Mouse (Mus musculus) yolk sac, embryonic 10.5 days (tissue): ENCODE measurements around the gene Dock1.

ENCODE experiments used
- DNase-seq: peaks from one replicate; pipeline ENCODE4 v3.0.0-alpha.2; 2017; ENCODE audit warnings: low spot score

The Dock1 gene

GRCm38 (mm10) chr7:135059071-135059470 is 388.6 kb downstream of the Dock1 start:
- no peak for DNase-seq

DNA sequence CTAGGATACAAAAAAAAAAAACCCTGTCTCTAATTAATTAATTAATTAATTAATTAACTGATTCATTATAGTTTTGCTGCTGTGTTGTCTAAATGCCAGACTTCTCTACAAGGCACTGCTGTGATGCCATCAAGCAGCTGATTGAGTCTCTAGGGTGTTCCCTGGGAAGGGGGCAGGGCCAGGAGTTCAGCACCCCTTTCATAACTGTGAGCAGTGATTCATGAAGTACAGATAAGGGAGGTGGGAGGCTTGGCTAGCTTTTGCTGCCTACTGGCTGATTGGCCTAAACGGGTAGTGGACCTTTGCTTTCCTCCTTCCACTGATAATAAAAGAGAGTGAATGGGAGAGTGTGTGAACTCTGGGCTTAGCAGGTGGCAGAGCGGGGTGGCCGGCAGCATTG is 389.1 kb downstream of the Dock1 start:
- DNase-seq = no peak

GRCm38 (mm10) chr7:135063886-135064285 is 393.4 kb downstream of the Dock1 start:
- DNase-seq = no peak

DNA sequence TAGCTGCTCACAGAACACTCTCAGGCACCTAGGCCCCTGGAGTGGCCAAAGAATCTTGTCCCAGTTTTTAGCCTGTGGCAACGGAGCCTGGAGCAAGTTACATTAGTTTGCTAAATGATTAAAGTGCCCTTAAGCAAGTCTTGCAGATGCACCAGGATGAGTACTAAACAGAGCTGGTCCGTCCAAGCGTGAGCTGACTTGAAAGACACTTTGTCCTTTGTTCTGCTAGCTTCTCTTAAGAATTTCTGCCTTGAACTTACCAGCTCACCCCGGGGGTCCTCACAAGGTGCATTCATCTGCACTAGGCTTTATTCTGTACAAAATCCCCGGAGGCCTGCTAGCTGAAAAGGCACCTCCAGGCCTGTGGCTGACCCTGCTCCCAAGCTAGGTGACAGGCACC is 394.8 kb downstream of the Dock1 start:
- no peak for DNase-seq

- DNase-seq = no peak
Measured at GRCm38 (mm10) chr7:135068887-135069286, 398.4 kb downstream of the Dock1 start.

DNA sequence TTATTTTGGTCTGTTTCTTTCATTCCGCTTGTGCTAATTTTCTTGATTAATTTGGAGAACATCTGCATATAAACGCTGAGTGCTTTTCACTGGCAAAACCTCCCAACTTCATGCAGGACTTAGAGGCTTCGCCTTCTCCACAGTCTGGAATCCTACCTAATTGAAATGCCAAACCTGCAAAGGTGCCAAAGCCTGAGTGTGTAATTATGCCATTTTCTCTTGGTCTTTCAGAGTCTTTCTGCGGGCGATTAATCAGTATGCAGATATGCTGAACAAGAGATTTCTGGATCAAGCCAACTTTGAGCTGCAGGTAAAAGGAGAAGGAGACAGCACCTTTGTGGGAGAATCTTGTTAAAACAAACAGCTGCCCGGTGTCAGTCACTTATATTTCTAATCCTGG is 406.4 kb downstream of the Dock1 start:
- DNase-seq = no peak

DNA sequence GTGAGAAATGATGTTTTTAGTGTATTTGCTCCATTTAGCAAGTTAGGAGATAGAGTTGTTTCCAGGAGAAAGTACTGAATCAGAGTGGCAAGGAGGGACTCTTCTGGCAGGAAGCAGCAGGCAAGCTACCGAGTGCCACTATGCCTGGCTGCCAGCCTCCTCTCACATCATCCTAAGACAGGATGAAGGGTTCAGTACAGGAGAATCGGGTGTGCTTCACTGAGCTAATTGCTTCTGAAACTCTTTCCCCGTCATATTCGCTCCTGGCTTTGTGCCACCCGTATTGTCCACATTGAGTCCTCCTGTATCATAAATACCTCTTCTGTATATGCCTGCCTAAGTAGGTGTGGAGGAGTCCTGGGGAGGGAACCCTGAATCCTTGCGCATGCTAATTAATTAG is 406.9 kb downstream of the Dock1 start:
- DNase-seq = no peak

DNA sequence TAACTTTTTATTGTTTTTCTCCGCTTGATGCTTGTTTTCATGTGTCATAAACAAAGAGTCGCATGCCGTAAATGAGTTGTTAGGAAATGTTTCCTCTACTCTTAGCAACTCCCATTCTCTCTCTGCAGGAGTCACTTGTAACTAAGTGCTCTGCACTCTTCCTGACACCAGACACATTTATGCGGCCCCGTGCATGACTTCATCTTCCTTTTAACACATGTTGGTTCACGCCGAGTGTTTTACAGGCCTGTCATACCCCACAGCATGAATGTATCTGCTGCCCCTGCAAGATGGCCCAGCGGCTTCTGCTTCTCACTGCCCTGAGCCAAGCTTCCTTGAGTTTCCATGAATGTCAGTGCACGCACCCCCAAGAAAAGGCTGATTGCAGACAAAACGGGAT is 407.4 kb downstream of the Dock1 start:
- no peak for DNase-seq

DNA sequence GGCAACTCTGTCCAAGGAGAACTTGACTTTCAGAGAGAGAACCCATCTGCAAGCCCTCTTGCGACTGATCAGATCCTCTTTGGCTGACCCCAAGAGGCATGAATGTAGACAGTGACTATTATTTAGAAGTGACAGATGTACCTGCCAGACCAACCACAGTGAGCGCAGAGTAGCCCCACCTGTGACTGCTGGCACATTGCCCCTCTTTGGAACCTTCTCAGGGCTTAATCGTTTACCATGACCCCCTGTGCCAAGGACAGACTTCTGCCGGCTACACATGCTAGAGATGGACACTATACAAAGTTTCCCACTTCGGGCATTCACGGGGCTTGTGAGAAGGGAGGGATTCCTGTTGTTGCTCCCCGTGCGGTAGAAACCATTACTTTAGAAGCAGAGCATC is 413.0 kb downstream of the Dock1 start:
- no peak for DNase-seq

GRCm38 (mm10) chr7:135084069-135084468 is 413.6 kb downstream of the Dock1 start:
- no peak for DNase-seq

GRCm38 (mm10) chr7:135086556-135086955 is 416.1 kb downstream of the Dock1 start:
- no peak for DNase-seq

- DNase-seq = no peak
Measured at GRCm38 (mm10) chr7:135089626-135090025, 419.2 kb downstream of the Dock1 start.

DNA sequence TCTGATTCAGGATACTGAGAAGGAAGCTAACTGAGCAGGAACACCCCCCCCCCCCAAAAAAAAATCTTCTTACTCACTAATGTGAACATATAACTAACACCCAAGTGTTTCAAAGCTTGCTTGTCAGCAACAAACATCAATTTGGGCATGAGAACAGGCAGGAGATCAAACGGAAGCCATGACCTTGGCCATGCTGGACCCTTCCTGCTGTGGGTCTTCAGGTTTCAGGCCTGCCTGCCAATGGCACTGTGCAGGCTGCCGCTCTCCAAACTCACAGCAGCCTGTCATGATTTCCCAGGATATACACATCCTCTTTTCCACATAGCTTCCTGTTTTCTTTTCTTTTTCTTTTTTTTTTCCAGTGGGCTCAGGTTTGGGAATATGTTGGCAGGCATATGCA is 423.4 kb downstream of the Dock1 start:
- no peak for DNase-seq

DNA sequence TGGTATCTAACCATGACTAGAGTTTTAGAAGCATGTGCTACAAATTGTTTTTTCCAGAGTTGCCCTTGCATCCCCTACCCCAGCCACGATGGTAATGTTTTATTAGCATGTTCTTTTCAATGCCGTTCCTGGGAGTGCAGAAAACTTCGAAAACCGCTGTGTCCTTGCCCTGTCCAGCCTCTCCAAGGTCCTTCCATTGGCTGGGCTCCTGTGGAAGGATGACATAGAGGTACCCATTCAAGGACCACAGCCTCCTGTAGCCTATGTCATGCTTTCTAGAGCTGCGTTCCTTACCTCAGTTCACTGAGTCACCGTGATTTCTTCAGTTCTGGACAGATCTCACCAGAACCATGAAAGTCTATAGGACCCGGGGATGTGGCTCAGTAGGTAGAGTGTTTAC is 431.5 kb downstream of the Dock1 start:
- DNase-seq = no peak

DNA sequence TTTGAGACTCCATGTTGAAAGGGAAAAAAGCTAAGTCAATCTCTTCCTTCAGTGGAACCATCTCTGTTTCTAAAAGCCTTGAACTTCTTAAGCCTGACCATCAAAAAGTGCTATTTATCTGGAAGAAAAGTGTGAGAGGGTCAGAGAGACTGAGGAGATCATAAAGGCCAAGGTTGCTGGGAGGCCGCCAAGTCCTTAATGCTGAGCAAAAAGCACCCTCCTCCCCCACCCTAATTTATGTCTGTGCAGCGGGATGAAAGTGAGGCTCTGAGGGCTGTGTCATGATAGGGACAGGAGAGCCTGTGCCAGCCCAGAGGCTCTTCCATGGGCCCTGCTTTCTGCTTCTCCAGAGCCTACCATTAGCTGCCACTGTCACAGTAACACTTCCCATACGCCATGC is 436.1 kb downstream of the Dock1 start:
- DNase-seq = no peak

GRCm38 (mm10) chr7:135110307-135110706 is 439.9 kb downstream of the Dock1 start:
- DNase-seq = no peak

- no peak for DNase-seq
Measured at GRCm38 (mm10) chr7:135125296-135126065, 455.0 kb downstream of the Dock1 start.

DNA sequence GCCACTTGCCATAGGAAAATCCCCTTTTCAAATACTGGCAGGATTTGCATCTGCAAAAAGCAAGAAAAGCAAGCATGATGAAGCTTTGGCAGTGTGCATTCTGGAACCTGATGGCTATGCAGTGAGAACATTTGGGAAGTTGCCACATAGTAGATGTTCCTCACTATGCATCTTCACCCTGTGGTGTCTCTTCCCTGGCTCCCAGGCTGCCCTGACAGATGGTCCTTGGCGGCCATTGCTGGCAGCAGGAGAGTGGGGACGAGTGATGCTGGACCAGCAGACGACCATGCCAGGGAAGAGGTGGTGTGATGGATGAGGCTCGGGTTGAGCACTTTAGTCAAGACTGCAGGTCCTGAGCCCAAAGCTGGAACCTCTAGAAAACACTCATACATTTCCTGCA is 462.0 kb downstream of the Dock1 start:
- no peak for DNase-seq

DNA sequence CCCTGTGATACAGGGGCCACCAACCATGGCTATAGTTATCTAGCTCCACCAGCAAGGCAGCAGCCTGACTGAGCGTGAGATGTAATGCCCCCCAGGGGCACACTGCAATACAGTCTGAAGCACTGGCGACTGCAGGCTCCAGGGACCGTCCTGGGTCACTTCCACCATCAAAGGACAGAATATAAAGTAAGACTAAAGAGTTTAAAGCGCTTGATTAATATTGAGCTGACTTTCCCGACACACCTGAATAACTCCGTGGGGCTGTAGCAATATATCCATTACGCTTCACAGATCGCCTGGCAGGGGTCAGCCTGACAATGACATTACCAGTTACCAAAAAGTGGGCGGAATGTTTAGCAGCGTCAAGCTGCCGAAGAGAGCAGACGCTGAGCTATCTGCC is 464.2 kb downstream of the Dock1 start:
- no peak for DNase-seq

DNA sequence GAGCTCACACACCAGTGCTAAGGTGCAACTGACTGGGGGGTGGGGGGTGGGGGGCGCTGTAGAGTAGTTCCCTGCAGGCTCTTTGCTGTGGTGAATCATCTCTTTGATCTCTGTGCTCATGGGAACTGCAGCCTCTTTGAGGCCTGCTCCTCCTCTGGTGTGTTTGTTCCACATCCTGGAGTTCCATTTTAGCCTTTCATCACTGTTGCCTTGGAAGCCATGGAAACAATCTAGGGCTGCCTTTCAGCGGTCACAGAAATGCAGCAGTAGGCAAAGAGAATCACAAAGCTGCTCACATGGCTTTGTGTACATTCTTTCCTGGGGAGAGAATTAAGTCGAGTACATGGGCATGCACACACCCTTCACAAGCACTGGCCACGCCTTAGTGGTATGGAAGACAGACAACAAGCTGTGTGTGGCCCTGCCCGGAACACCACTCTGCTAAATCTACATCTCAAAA is 468.7 kb downstream of the Dock1 start:
- no peak for DNase-seq

GRCm38 (mm10) chr7:135144731-135145130 is 474.3 kb downstream of the Dock1 start:
- no peak for DNase-seq

- DNase-seq = no peak
Measured at GRCm38 (mm10) chr7:135150926-135151325, 480.5 kb downstream of the Dock1 start.

DNA sequence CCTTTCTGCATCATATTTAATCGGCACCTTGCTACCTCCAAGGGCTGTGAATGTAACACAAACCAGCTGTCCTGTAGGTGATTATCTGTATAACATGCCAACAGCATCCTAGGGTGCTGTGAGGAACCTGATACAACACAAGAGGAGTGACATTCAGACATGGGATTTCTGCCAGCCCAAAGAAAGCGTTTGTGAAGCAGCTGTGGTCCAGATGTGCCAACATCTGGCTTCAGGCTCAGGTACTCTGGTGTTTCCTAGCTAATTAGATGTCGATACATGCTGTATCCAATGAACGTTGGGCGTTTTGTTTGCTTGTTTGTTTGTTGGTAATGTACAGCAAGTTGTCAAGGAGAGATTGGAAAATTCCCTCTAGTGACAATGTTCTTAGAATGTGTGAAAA is 487.1 kb downstream of the Dock1 start:
- DNase-seq = no peak

DNA sequence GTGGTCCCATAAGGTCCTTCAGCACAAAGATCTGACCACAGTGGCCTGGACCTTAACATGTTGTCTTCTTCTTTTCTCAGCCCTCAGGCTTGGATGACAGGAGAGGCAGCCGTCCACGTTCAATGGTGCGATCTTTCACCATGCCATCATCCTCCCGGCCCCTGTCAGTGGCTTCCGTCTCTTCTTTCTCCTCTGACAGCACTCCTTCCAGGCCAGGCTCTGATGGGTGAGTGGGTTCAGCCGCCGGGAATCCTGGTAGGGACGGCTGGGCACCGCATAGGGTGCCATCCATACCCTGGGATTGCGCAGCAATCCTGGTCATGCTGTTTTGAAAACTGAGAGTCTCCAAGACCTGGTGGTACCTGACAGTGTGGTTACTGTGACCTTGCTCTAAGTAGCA is 487.9 kb downstream of the Dock1 start:
- no peak for DNase-seq
